In the genomic region with DNA sequence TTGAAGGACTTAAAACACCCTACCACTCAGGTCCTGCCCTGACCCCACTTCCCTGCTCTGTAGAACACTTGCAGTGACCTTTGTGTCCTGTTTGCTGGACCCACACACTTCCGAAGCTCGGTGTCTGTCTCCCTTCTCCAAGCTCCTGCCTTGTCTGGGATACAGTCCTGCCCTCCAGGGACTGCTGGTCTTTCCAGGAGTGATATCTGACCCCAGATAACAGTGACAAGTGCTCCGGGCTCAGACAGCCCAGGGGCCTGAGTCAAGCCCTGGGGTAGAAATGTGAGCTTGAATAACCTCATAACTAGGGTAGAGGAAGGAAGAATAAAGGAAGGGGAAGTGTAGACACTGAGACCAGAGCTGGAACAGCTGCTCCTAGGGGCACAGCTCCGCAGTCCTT, we compare ENCODE assay signal across 10 mouse cellular contexts. TPM values are rescaled to one million over a fixed set of nuclear protein-coding genes. Genes with fewer than 3 reads are reported as not detected.
DNase-seq lines count a peak whose midpoint lies in the region; ATAC-seq lines count a peak whose summit lies in the region.
"Had no signal": no experiment of that assay in that cellular context is flagged by ENCODE, and none has a peak within 500 bp of the region (broad histone marks: within the 10 kb centered on the region; RNA-seq: fewer than 3 reads in every experiment).

No protein-coding gene starts in this region.

- WGBS in liver, embryonic 11.5 days: 63% methylated on average over 4 of the region's 4 CpGs
- 90% methylated on average over 4 of the region's 4 CpGs for WGBS in forebrain, embryonic 10.5 days

- peaks cover 21% of the 10 kb centered on the region for H3K36me3 ChIP-seq in liver, embryonic 11.5 days (ENCODE audit: control insufficient read depth, insufficient read depth, low read length)
- H3K36me3 ChIP-seq in forebrain, embryonic 10.5 days (replicated peaks): peaks cover 75% of the 10 kb centered on the region

- H3K9ac ChIP-seq in liver, embryonic 11.5 days (ENCODE audit: low read depth, low read length): 0 out of 2 replicates have a peak overlapping the region, but pooled peaks have one; percentile 15
- H3K9ac ChIP-seq: forebrain, embryonic 12.5 days; neural tube, embryonic 12.5 days had no signal

- peak overlapping the region; percentile 57 for H3K27ac ChIP-seq in brown adipose tissue, adult 24 weeks (replicated peaks; ENCODE audit: low read depth, low read length)
- H3K27ac ChIP-seq in liver, embryonic 11.5 days (ENCODE audit: low read depth, low read length): peak overlapping the region; percentile 45; the same call in 1 of the 2 replicates
- H3K27ac ChIP-seq in forebrain, embryonic 10.5 days: no peak overlapping the region
- H3K27ac ChIP-seq: forebrain, embryonic 12.5 days; neural tube, embryonic 12.5 days had no signal

- no peaks in the 10 kb centered on the region for H3K27me3 ChIP-seq in liver, embryonic 11.5 days (replicated peaks; ENCODE audit: control insufficient read depth, insufficient read depth, low read length)
- no peaks in the 10 kb centered on the region for H3K27me3 ChIP-seq in forebrain, embryonic 10.5 days (ENCODE audit: poor library complexity, severe bottlenecking)
- H3K27me3 ChIP-seq: forebrain, embryonic 12.5 days; neural tube, embryonic 12.5 days had no signal

- H3K4me1 ChIP-seq in brown adipose tissue, adult 24 weeks (ENCODE audit: control insufficient read depth, insufficient read depth, insufficient read length, low read length): peaks cover 35% of the 10 kb centered on the region
- H3K4me1 ChIP-seq in liver, embryonic 11.5 days (replicated peaks; ENCODE audit: control insufficient read depth, insufficient read depth, low read length): peaks cover 35% of the 10 kb centered on the region
- peaks cover 41% of the 10 kb centered on the region for H3K4me1 ChIP-seq in forebrain, embryonic 10.5 days

- DNase-seq in kidney, adult 9 months: peak; percentile 34
- no peak for DNase-seq in kidney, adult 11 months
- peak; percentile 36 for DNase-seq in 416B (ENCODE audit: low read depth)
- no peak for DNase-seq in liver, embryonic 11.5 days (ENCODE audit: low spot score)
- DNase-seq in forebrain, embryonic 10.5 days (ENCODE audit: extremely low spot score, low spot score): no peak
- no peak for DNase-seq in right cerebral cortex, postnatal 10 days (ENCODE audit: low spot score in 2 of 2)

- ATAC-seq in liver, embryonic 11.5 days (replicated peaks; ENCODE audit: low FRiP score): no peak
- ATAC-seq: hindbrain, embryonic 16.5 days had no signal

- H3K9me3 ChIP-seq in liver, embryonic 11.5 days (ENCODE audit: control insufficient read depth, low read length): no peaks in the 10 kb centered on the region
- no peaks in the 10 kb centered on the region for H3K9me3 ChIP-seq in forebrain, embryonic 10.5 days
- H3K9me3 ChIP-seq: forebrain, embryonic 12.5 days; neural tube, embryonic 12.5 days had no signal

- peak overlapping the region; percentile 4 for H3K4me3 ChIP-seq in brown adipose tissue, adult 24 weeks (ENCODE audit: insufficient read depth, low read depth, low read length)
- H3K4me3 ChIP-seq in liver, embryonic 11.5 days (ENCODE audit: low read depth, low read length): no peak overlapping the region; the same call in 1 of the 2 replicates
- no peak overlapping the region for H3K4me3 ChIP-seq in forebrain, embryonic 10.5 days
- H3K4me3 ChIP-seq: forebrain, embryonic 12.5 days; neural tube, embryonic 12.5 days had no signal

- H3K4me2 ChIP-seq in liver, embryonic 11.5 days: no peak overlapping the region
- H3K4me2 ChIP-seq: forebrain, embryonic 12.5 days; neural tube, embryonic 12.5 days had no signal

RNA-seq across cellular contexts. Expression of a gene that starts 4.0 kb away (rescaled TPM):
- 36.7 and 41.0 TPM in 2 replicates for polyA plus RNA-seq in brown adipose tissue, adult 24 weeks (2012; ENCODE audit: insufficient read depth, insufficient read length, missing spikeins)
- 124 and 128 TPM in 2 replicates for polyA plus RNA-seq in liver, embryonic 11.5 days (2014; fragmentation: Nextera tagmentation; extraction: Ambion mirVana)
- polyA plus RNA-seq in forebrain, embryonic 10.5 days (2016; fragmentation: Nextera tagmentation; extraction: Ambion mirVana): 149 and 150 TPM in 2 replicates

RNA-seq across cellular contexts. Expression of a gene that starts 31.2 kb away (rescaled TPM):
- 0.28 and 0.54 TPM in 2 replicates for polyA plus RNA-seq in brown adipose tissue, adult 24 weeks (2012; ENCODE audit: insufficient read depth, insufficient read length, missing spikeins)
- polyA plus RNA-seq in liver, embryonic 11.5 days (2014; fragmentation: Nextera tagmentation; extraction: Ambion mirVana): 13.2 and 13.5 TPM in 2 replicates
- polyA plus RNA-seq in forebrain, embryonic 10.5 days (2016; fragmentation: Nextera tagmentation; extraction: Ambion mirVana): 7.8 and 8.9 TPM in 2 replicates

RNA-seq across cellular contexts. Expression of a gene that starts 38.5 kb away (rescaled TPM):
- 0.25 TPM in 1 of 2 replicates, not detected in the other for polyA plus RNA-seq in brown adipose tissue, adult 24 weeks (2012; ENCODE audit: insufficient read depth, insufficient read length, missing spikeins)
- polyA plus RNA-seq in liver, embryonic 11.5 days (2014; fragmentation: Nextera tagmentation; extraction: Ambion mirVana): 28.3 and 32.1 TPM in 2 replicates
- 4.3 and 5.3 TPM in 2 replicates for polyA plus RNA-seq in forebrain, embryonic 10.5 days (2016; fragmentation: Nextera tagmentation; extraction: Ambion mirVana)

RNA-seq across cellular contexts. Expression of a gene that starts 40.8 kb away (rescaled TPM):
- not detected in 2 replicates for polyA plus RNA-seq in brown adipose tissue, adult 24 weeks (2012; ENCODE audit: insufficient read depth, insufficient read length, missing spikeins)
- polyA plus RNA-seq in liver, embryonic 11.5 days (2014; fragmentation: Nextera tagmentation; extraction: Ambion mirVana): 0.15 and 0.16 TPM in 2 replicates
- polyA plus RNA-seq in forebrain, embryonic 10.5 days (2016; fragmentation: Nextera tagmentation; extraction: Ambion mirVana): 1.2 and 1.4 TPM in 2 replicates

RNA-seq across cellular contexts. Expression of a gene that starts 50.1 kb away (rescaled TPM):
- not detected in 2 replicates for polyA plus RNA-seq in brown adipose tissue, adult 24 weeks (2012; ENCODE audit: insufficient read depth, insufficient read length, missing spikeins)
- 0.12 TPM in 2 replicates for polyA plus RNA-seq in liver, embryonic 11.5 days (2014; fragmentation: Nextera tagmentation; extraction: Ambion mirVana)
- polyA plus RNA-seq in forebrain, embryonic 10.5 days (2016; fragmentation: Nextera tagmentation; extraction: Ambion mirVana): 0.11 and 0.12 TPM in 2 replicates

Comparison
In these comparisons a context has a peak if more than half of its experiments do, and no peak if none do; other contexts are left out.
1. DNase-seq: peak in kidney, adult 9 months (single experiment) and 416B (single experiment); none in kidney, adult 11 months (single experiment), liver, embryonic 11.5 days (single experiment), forebrain, embryonic 10.5 days (single experiment) and right cerebral cortex, postnatal 10 days (0 of 2).